Mouse (Mus musculus) embryonic fibroblast, embryonic 13.5 days (primary cell): Measurements from ENCODE around the gene Ubxn6. TPM values are rescaled to one million over a fixed set of nuclear protein-coding genes. Genes with fewer than 3 reads are reported as not detected.

Experiments used
- H3K27ac ChIP-seq: 2 replicates; pipeline ENCODE4 v1.5.1; 2012; ENCODE audit warnings: low read length, control low read depth, inconsistent platforms; ENCODE audit not compliant: insufficient read depth
- H3K4me1 ChIP-seq: 2 replicates; pipeline ENCODE4 v1.6.1; 2011; ENCODE audit warnings: low read length; ENCODE audit not compliant: control insufficient read depth, insufficient read depth
- H3K4me3 ChIP-seq: 2 replicates; pipeline ENCODE4 v1.5.1; 2011; ENCODE audit warnings: mild to moderate bottlenecking, control low read depth, low read length; ENCODE audit not compliant: insufficient read depth
- CTCF ChIP-seq: IDR thresholded peaks from 2 replicates; pipeline ENCODE4 v1.5.1; 2011; ENCODE audit warnings: mild to moderate bottlenecking, control low read depth, low read length, moderate library complexity, borderline replicate concordance; ENCODE audit not compliant: insufficient read depth
- POLR2A ChIP-seq: IDR thresholded peaks from 2 replicates; pipeline ENCODE4 v1.6.1; 2011; ENCODE audit warnings: low read depth, mild to moderate bottlenecking, control low read depth, low read length, moderate library complexity
- polyA plus RNA-seq: library from polyadenylated mRNA; stranded (reverse); fragments of >200 nt; gene quantifications from 2 replicates; pipeline ENCODE4 v1.2.4, GENCODE M21; 2011; ENCODE audit warnings: low read depth; ENCODE audit not compliant: missing spikeins, insufficient read length

The Ubxn6 gene
- polyA plus RNA-seq, 1 experiment = 36.6 TPM

DNA sequence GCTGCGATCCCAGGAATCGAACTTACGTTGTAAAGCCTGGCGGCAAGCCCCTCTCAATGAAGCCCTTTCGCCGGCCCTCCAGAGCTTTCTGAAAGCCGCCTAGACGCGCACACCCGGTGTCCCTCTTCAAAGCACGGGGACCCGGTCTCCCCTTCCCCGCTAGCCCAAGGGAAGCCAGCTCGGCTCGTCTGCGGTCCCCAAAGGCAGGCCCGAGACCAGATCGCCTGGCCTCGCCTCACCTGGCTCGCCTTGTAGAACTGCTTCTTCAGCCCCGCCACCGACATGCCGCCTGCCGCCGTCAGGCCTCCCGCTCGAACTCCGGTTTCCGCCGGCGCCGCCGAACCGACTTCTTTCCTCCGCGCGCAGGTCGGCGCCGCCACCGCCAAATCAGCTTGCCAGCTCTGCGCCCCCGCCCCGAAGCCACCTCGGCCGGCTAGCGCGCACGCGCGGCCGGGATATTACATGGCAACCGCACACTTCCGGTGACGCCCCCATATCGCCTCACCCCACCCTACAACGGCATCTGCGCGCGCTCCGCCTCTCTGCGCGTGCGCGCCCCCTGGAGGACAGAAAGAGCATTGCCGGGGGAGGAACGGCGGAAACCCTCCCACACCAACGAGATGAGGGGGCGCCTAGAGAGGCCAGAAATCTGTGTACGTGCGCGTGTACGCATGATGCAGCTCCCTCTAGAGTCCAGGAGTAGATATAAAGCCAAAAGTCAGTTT lies 38.5 kb downstream of the Ubxn6 start, which contains the start of gene Sh3gl1:
TSS of gene Sh3gl1 (minus strand) at position 460 of the 725 bp plus-strand sequence.
- H3K27ac ChIP-seq = peak within 1 kb of the TSS; percentile 80
- TF ChIP-seq CTCF (peak; percentile 95), POLR2A (peak; percentile 87)
- peaks cover 12% of the 10 kb centered on the region for H3K4me1 ChIP-seq
- peak within 1 kb of the TSS; percentile 92 for H3K4me3 ChIP-seq

DNA sequence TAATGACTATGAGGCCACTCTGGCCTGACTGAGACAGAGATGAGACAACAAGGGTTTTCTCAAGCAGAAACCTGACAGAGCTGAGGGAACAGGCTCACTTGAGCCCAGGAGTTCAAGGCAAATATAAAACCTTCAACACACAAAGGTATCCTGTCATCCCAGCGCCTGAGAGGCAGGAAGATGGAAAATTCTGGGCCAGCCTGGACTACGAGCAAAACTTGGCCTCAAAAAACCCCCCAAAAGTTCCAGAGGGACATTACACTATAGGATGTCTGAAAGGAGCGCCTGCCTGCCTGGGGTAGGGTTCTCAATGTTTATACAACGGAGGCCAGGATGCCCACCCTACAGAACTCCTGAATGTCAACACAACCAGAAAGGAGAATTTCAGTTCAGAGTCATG lies 39.6 kb downstream of the Ubxn6 start:
- Histone ChIP-seq H3K27ac (peak overlapping the region; percentile 80), H3K4me1 (peaks cover 23% of the 10 kb centered on the region), H3K4me3 (peak overlapping the region; percentile 92)
- no peak for TF ChIP-seq CTCF
- TF ChIP-seq POLR2A = no peak

DNA sequence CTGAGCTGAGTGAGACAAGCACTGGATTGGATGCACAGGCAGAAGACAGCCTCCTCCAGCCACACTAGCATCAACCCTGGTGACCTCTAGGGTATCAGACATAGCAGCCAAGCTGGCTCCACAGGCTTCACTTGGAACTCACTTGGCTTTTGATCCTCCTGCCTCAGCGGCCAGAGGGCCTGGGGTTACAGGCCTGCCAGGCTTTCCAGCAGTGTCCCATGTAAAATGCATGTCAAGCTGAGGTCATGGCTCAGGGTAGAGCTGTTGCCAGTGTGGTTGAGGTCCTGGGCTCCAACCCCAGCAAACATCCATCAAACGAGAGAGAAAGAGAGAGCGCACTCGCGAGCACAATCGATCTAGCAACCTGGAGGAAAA lies 40.1 kb downstream of the Ubxn6 start:
- H3K4me1 ChIP-seq = peaks cover 24% of the 10 kb centered on the region
- no peak for TF ChIP-seq CTCF
- TF ChIP-seq POLR2A = no peak
- peak overlapping the region; percentile 80 for H3K27ac ChIP-seq
- H3K4me3 ChIP-seq = peak overlapping the region; percentile 92

DNA sequence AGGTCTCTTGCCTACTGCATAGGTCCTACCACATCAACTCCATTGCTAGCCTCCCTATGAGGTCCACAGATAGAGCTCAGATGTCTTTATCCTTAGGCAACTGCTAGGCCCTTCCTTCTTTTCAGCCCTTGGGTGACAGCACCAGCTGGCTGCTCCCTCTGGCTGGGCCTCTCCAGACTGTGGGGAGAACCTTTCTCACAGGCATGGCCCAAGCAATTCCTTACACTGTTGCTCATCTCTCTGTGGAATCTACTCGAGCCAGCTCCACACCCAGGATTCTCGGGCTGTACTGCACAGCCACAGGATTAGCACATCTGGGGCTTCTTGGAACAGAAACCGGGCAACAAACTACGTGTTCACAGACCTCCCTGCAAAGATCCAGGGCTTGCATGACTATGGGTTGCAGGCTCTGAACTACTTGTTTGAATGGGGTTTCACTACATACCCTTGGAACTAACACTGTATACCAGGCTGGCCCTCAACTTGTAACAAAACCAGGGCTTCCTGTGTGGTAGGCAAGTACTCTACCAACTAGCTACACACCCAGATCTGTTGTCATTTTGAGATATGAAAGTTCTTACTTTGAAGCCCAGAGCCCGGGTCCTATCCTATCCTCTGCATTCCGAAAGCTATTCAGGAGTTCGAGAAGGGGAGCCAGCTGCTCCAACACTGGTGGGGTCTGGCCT lies 40.6 kb downstream of the Ubxn6 start:
- no peak for TF ChIP-seq CTCF
- no peak for TF ChIP-seq POLR2A
- Histone ChIP-seq H3K4me3 (peak overlapping the region; percentile 92), H3K4me1 (peaks cover 24% of the 10 kb centered on the region), H3K27ac (peak overlapping the region; percentile 80)

DNA sequence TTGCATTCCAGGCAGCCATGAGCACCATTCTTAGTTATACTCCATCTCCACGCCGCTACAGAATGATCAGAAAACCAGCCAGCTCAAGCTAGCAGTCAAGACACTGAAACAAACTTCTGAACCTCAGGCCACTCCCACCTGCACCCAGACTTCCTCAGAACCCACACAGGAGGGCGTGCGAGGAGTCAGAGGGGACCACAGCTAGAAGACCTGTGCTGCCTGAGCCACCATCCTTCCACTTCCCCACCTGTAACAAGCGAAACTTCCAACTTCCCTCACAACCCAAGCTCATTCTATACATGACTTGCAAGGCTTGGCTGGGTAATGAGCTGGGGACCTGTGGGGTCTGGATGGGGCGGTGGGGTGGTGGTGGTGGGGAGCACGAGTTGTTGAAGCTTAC lies 42.0 kb downstream of the Ubxn6 start:
- Histone ChIP-seq H3K27ac (peak overlapping the region; percentile 7; the same call in 1 of the 2 replicates), H3K4me3 (no peak overlapping the region), H3K4me1 (peaks cover 27% of the 10 kb centered on the region)
- TF ChIP-seq POLR2A (no peak), CTCF (no peak)

DNA sequence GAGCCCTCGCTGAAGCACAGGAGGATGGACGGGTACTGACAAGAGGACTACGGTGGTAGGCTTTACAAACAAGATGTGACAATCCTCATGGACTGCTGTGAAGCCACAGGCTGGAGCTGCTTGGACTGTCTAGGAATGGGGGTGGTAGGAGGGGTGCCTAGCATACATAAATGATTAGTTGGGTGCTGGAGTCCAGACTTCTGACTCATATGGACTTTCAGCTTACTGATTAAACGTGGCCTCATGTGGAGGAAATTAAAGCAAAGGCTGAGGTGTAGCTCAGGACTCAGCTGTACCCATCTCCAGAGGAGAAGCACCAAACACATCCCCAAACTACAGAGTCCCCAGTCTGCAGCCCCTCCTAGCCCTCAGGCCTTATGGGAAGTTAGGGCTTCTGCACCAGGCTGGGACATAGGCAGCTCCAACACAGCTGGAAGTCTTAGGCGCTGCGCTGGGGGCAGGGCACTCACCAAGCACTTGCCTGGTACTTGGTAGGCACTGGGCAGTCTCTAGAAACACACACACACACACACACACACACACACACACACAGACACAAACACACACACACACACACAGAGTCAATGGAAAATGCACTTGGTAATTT lies 42.6 kb downstream of the Ubxn6 start:
- H3K4me1 ChIP-seq = peaks cover 30% of the 10 kb centered on the region
- H3K4me3 ChIP-seq = no peak overlapping the region
- peak overlapping the region; percentile 72 for H3K27ac ChIP-seq
- no peak for TF ChIP-seq POLR2A
- TF ChIP-seq CTCF = no peak

DNA sequence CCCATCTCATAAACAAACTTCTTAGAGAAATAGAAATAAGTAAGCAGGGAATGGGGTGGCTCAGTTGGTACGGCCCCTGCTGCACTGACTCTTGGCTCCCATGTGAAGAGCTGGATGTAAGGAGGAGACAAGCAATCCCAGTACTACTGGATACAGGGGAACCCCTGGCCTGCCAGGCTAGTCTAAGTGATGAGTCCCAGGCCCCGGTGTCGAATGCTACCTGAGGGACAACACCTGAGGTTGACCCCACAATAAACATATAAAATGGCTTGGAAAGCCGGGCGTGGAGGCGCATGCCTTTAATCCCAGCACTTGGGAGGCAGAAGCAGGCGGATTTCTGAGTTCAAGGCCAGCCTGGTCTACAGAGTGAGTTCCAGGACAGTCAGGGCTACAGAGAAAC lies 43.4 kb downstream of the Ubxn6 start:
- Histone ChIP-seq H3K27ac (0 out of 2 replicates have a peak overlapping the region, but pooled peaks have one; percentile 8), H3K4me1 (peaks cover 38% of the 10 kb centered on the region), H3K4me3 (no peak overlapping the region)
- no peak for TF ChIP-seq CTCF
- TF ChIP-seq POLR2A = no peak

DNA sequence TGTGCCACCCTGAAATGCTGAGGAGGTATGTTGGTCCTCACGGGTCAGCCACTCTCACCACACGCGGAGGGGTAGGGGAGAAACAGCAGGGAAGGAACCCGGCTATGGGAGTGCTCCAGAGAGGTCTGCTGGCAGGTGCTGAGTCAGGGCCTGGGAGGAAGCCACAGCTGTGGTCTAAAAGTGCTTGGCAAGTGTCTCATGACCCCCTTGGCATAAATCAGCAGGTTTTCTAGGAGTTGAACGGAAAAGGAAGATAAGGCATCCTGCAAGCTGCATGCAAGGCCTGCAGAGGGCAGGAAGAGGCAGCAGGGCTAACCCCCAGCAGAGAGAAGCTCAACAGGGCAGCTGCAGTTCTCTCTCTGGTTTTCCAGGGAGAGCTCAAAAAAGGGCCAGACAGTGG lies 43.9 kb downstream of the Ubxn6 start:
- TF ChIP-seq CTCF (peak; percentile 15; the same call in 1 of the 2 replicates), POLR2A (no peak)
- Histone ChIP-seq H3K4me3 (no peak overlapping the region), H3K27ac (no peak overlapping the region), H3K4me1 (peaks cover 41% of the 10 kb centered on the region)

DNA sequence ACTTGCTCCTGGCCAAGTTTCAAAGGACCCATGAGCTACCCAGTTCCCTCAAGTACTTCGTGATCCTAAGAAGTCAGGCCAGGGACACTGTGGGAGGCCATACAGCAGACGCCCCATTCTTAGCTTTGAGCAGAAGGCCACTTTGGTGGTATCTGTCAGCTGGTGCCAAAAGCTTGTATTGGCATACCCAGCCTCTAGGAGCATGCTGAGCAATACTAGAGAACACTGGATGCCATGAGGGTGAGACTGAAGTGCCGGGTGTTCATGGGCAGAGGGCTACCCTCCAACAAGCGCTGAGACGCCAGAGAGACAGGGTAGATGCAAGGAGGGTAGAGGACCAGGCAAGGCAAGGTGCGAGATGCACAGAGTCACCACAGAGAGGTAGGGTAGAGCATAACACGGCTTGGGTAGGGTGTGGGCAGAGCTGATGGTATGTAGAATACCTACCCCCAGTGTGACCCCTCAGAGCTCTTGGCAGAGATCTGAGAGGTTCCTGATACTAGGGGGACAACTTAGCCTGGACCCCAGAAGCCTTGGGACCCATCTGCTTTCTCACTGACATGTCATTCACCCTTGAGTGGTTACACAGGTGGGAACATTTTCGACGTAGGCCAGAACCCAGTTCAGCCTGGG lies 44.5 kb downstream of the Ubxn6 start:
- no peak overlapping the region for H3K4me3 ChIP-seq
- peaks cover 44% of the 10 kb centered on the region for H3K4me1 ChIP-seq
- H3K27ac ChIP-seq = no peak overlapping the region
- no peak for TF ChIP-seq POLR2A
- no peak for TF ChIP-seq CTCF
